Mouse (Mus musculus) midbrain, postnatal 0 days (tissue): Measurements from ENCODE around the gene Arhgef1. TPM values are rescaled to one million over a fixed set of nuclear protein-coding genes. Genes with fewer than 3 reads are reported as not detected.

Experiments
- ATAC-seq: fragments of 200-750 bp; cut with Nextera tagmentation; 2 replicates; pipeline ENCODE4 v1.8.0; 2017; ENCODE audit warnings: moderate number of reproducible peaks, mild to moderate bottlenecking, moderate TSS enrichment, moderate library complexity; ENCODE audit not compliant: low FRiP score
- DNase-seq: peaks from one replicate; pipeline ENCODE4 v3.0.0-alpha.2; 2015; ENCODE audit warnings: low spot score
- H3K27ac ChIP-seq: fragments of 300-500 bp; sonication (generic); 2 replicates; pipeline ENCODE4 v1.5.1; 2014; ENCODE audit warnings: low read depth, mild to moderate bottlenecking, low read length, mixed read lengths
- H3K27me3 ChIP-seq: fragments of 300-500 bp; sonication (generic); 2 replicates; pipeline ENCODE4 v1.6.1; 2014; ENCODE audit warnings: low read length, control low read depth, mixed read lengths; ENCODE audit not compliant: insufficient read depth
- H3K36me3 ChIP-seq: fragments of 300-500 bp; sonication (generic); 2 replicates; pipeline ENCODE4 v1.6.1; 2014; ENCODE audit warnings: low read length, control low read depth, mixed read lengths; ENCODE audit not compliant: insufficient read depth
- H3K4me1 ChIP-seq: fragments of 300-500 bp; sonication (generic); 2 replicates; pipeline ENCODE4 v1.6.1; 2014; ENCODE audit warnings: mild to moderate bottlenecking, control low read depth, antibody characterized with exemption, low read length, mixed read lengths; ENCODE audit not compliant: insufficient read depth
- H3K4me2 ChIP-seq: fragments of 300-500 bp; sonication (generic); 2 replicates; pipeline ENCODE4 v1.6.1; 2014; ENCODE audit warnings: low read depth, mild to moderate bottlenecking, low read length, mixed read lengths; ENCODE audit not compliant: poor library complexity, severe bottlenecking
- H3K4me3 ChIP-seq: fragments of 300-500 bp; sonication (generic); 2 replicates; pipeline ENCODE4 v1.5.1; 2014; ENCODE audit warnings: low read depth, mild to moderate bottlenecking, low read length, moderate library complexity
- H3K9ac ChIP-seq: fragments of 300-500 bp; sonication (generic); replicated peaks from 2 replicates; pipeline ENCODE4 v1.6.1; 2014; ENCODE audit warnings: mild to moderate bottlenecking, low read length, moderate library complexity, mixed read lengths; ENCODE audit not compliant: poor library complexity, severe bottlenecking
- H3K9me3 ChIP-seq: fragments of 300-500 bp; sonication (generic); 2 replicates; pipeline ENCODE4 v1.6.1; 2016; ENCODE audit warnings: low read length, control low read depth
- CTCF ChIP-seq: IDR thresholded peaks from 2 replicates; pipeline ENCODE4 v1.5.1; 2016; ENCODE audit warnings: antibody characterized with exemption, mild to moderate bottlenecking
- WGBS: fragments of 180-500 bp; shearing (Covaris S2); extraction: QIAGEN DNeasy Blood & Tissue Kit; methylation state at CpG from one replicate; pipeline ENCODE4 v1.1.7; 2014; 5-methylcytosine and 5-hydroxymethylcytosine counted together
- microRNA-seq: library from miRNA; unstranded; fragments of <30 nt; microRNA quantifications from one replicate; pipeline ENCODE4, GENCODE M21; 2016; ENCODE audit warnings: borderline number of aligned reads
- polyA plus RNA-seq: library from polyadenylated mRNA; unstranded; fragments of >200 nt; fragmentation: Nextera tagmentation; extraction: Ambion mirVana; gene quantifications from 2 replicates; pipeline ENCODE4 v1.2.1, GENCODE M21; 2015
- total RNA-seq: library from RNA; depleted of rRNA; stranded (reverse); fragments of >200 nt; gene quantifications from 2 replicates; pipeline ENCODE4 v1.2.3, GENCODE M21; 2014; rRNA removed

Arhgef1 gene
- total and polyA plus RNA-seq, 2 experiments from 2014 or later, result 19.1 to 33.0 TPM

DNA sequence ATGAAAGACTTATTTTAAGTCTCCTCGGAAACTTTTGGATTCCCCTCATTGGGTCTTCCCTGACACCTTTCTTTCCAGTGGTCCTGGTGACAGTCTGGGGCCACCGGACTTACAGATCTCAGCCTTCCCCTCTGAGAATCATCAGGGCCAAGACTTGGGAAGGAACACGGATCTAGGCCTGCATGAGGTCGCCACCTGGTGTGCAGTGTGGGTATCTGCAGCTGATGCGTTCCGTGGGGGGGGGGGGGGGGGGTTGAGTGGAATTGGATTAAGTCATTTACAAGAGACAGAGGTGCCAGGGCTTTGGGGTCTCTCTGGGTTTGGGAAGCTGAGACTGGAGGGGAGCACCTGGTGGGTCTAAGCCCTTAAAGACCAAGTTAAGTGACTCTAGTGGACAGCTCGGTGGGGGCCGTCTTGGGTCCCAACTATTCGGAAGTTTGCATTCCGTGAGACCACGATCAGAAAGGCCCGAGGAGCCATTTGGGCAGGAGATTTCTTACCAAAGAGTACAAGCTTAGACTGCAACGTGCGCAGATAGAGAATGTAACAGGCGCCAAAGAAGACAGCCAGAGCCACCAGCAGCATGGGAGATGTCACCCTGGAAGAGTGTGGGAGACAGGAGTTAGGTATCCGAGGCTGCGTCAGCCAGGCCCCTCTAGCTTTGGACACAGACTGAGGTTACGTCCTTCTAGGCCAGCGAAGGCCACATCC is 68.7 kb downstream of the Arhgef1 start:
- DNase-seq (peak; percentile 74), ATAC-seq (peak; percentile 28; the same call in 1 of the 2 replicates)
- peak overlapping the region; percentile 81 for H3K4me2 ChIP-seq
- peaks cover 11% of the 10 kb centered on the region; the same call in 1 of the 2 replicates for H3K36me3 ChIP-seq
- H3K9ac ChIP-seq, result peak overlapping the region; percentile 95
- no peaks in the 10 kb centered on the region for H3K27me3 ChIP-seq
- WGBS, result 7% methylated on average over 19 of the region's 19 CpGs
- TF ChIP-seq CTCF, result peak; percentile 83
- H3K9me3 ChIP-seq, result no peaks in the 10 kb centered on the region
- H3K27ac ChIP-seq, result peak overlapping the region; percentile 91
- H3K4me1 ChIP-seq, result 0 out of 2 replicates have a peak, but pooled peaks cover 2% of the 10 kb centered on the region
- H3K4me3 ChIP-seq, result peak overlapping the region; percentile 83

DNA sequence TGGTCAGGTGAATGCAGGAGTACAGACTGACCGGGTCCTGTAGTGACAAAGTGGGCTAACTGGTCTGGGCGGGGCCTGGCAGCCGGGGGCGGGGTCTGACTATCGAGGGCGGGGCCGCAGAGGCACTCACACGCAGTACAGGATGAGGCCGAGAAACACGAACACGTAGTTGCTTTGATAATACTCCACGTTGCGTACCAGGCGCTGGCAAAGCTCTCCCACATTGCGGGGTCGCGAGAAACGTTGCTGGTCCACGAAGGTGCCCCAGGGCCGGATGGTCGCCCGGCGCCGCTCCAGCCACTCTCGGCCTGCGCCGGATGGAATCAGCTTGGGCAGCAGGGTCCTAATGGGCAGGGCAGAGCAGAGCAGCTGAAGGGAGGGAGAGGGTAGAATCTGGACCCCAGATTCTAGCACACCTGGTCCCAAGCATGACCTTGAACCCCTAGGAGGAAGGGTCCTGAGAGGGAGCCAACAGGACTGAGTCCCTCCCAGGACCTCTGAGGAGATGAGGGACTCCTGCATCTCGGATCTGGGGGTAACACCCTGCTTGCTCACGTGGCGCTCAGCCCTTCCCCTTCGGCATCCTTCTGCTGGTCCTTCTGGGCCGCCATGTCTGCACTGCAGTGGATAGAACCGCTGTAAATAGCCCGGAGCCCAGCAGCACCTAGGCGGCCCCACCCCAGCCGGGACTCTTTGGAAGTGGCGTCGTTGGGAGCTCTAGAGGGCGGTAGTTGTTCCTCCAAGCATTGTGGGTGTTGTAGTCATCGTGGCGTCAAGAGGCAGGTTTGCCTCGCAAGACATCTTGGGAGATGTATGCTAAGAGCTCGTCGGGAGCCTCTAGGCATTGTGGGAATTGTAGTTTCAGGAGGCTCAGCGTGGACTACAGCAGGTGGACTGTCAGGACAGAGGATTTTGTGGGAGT is 69.5 kb downstream of the Arhgef1 start, which contains the start of gene Rabac1:
Rabac1 (minus strand) TSS at position 783 of the 922 bp plus-strand sequence.
- H3K4me2 ChIP-seq, result peak within 1 kb of the TSS; percentile 81
- H3K9me3 ChIP-seq, result no peaks in the 10 kb centered on the region
- peak within 1 kb of the TSS; percentile 91 for H3K27ac ChIP-seq
- no peaks in the 10 kb centered on the region for H3K27me3 ChIP-seq
- H3K9ac ChIP-seq, result peak within 1 kb of the TSS; percentile 95
- peak within 1 kb of the TSS; percentile 83 for H3K4me3 ChIP-seq
- peak; percentile 75 for TF ChIP-seq CTCF
- peak; percentile 97 for DNase-seq
- 0 out of 2 replicates have a peak, but pooled peaks cover 2% of the 10 kb centered on the region for H3K4me1 ChIP-seq
- under 1% methylated on average over 44 of the region's 45 CpGs for WGBS
- peak; percentile 88 for ATAC-seq
- H3K36me3 ChIP-seq, result peaks cover 12% of the 10 kb centered on the region; the same call in 1 of the 2 replicates

GRCm38 (mm10) chr7:24973208-24973607 is 70.5 kb downstream of the Arhgef1 start:
- Histone ChIP-seq H3K4me1 (0 out of 2 replicates have a peak, but pooled peaks cover 2% of the 10 kb centered on the region), H3K4me2 (no peak overlapping the region), H3K27me3 (no peaks in the 10 kb centered on the region), H3K27ac (no peak overlapping the region), H3K9ac (no peak overlapping the region), H3K36me3 (peaks cover 18% of the 10 kb centered on the region), H3K9me3 (no peaks in the 10 kb centered on the region), H3K4me3 (no peak overlapping the region)
- 83% methylated on average over 4 of the region's 4 CpGs for WGBS
- DNase-seq (no peak), ATAC-seq (no peak)
- TF ChIP-seq CTCF, result no peak

GRCm38 (mm10) chr7:24973902-24974301 is 71.2 kb downstream of the Arhgef1 start:
- Histone ChIP-seq H3K4me2 (no peak overlapping the region), H3K27me3 (no peaks in the 10 kb centered on the region), H3K36me3 (peaks cover 24% of the 10 kb centered on the region), H3K4me1 (0 out of 2 replicates have a peak, but pooled peaks cover 2% of the 10 kb centered on the region), H3K9me3 (no peaks in the 10 kb centered on the region), H3K9ac (no peak overlapping the region), H3K4me3 (no peak overlapping the region), H3K27ac (no peak overlapping the region)
- 70% methylated on average over 5 of the region's 5 CpGs for WGBS
- ATAC-seq (no peak), DNase-seq (no peak)
- no peak for TF ChIP-seq CTCF

DNA sequence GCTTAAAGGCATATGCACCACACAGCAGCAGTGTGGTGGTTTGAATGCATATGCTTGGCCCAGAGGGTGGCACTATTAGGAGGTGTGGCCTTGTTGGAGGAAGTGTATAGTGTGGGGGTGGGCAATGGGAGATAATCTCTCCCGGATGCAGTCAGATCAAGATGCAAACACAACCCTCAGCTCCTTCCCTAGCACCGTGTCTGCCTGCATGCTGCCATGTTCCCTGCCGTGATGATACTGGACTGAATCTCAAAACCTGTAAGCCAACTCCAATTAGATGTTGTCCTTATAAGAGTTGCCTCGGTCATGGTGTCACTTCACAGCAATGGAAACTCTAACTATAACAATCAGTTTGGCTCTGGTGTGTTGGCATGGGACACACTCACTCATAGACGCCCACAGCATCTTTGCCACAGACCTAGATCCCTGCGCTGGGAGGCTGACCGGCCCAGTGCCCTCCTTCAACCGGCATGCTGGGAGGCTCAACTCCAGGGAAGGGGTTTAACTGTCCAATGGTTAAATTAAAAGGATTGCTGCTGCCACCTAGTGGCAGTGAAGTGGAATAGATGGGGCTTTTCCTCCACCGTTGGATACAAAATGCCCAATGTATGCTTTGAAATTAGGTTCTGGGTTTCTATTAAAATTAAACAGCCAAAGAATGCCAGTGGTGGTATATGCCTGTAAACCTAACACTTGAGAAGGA is 72.3 kb downstream of the Arhgef1 start:
- 28% methylated on average over 9 of the region's 9 CpGs for WGBS
- no peaks in the 10 kb centered on the region for H3K27me3 ChIP-seq
- H3K4me3 ChIP-seq, result no peak overlapping the region
- 0 out of 2 replicates have a peak overlapping the region, but pooled peaks have one; percentile 12 for H3K27ac ChIP-seq
- peak; percentile 67 for DNase-seq
- peaks cover 29% of the 10 kb centered on the region for H3K36me3 ChIP-seq
- no peaks in the 10 kb centered on the region for H3K9me3 ChIP-seq
- no peak for ATAC-seq
- peak; percentile 88 for TF ChIP-seq CTCF
- no peak overlapping the region for H3K4me2 ChIP-seq
- H3K4me1 ChIP-seq, result 0 out of 2 replicates have a peak, but pooled peaks cover 2% of the 10 kb centered on the region
- no peak overlapping the region for H3K9ac ChIP-seq

Small RNAs within 50 kb of the gene (microRNA-seq; reads per million reads assigned to microRNA genes)
- gene Mir7046, result not detected

Other genes with a start within 250 kb of the Arhgef1 start
- not detected in 2 replicates for gene Tex101, start 226.2 kb upstream of the Arhgef1 start, total RNA-seq
- gene Tex101, start 226.2 kb upstream of the Arhgef1 start, polyA plus RNA-seq, result not detected in 2 replicates
- gene BC049730, start 193.7 kb upstream of the Arhgef1 start, total RNA-seq, result not detected in 2 replicates
- not detected in 2 replicates for gene BC049730, start 193.7 kb upstream of the Arhgef1 start, polyA plus RNA-seq
- not detected in 2 replicates for gene Gm4763, start 176.0 kb upstream of the Arhgef1 start, total RNA-seq
- gene Gm4763, start 176.0 kb upstream of the Arhgef1 start, polyA plus RNA-seq, result not detected in 2 replicates
- gene Cd177, start 142.6 kb upstream of the Arhgef1 start, total RNA-seq, result 0.16 and 1.0 TPM in 2 replicates
- gene Cd177, start 142.6 kb upstream of the Arhgef1 start, polyA plus RNA-seq, result 0.37 and 0.47 TPM in 2 replicates
- 0.33 TPM in 1 of 2 replicates, not detected in the other for gene Ceacam10, start 125.7 kb upstream of the Arhgef1 start, total RNA-seq
- gene Ceacam10, start 125.7 kb upstream of the Arhgef1 start, polyA plus RNA-seq, result 0.43 and 0.63 TPM in 2 replicates
- 5.9 and 13.5 TPM in 2 replicates for gene Gm9844, start 40.7 kb upstream of the Arhgef1 start, total RNA-seq
- 33.2 and 44.4 TPM in 2 replicates for gene Gm9844, start 40.7 kb upstream of the Arhgef1 start, polyA plus RNA-seq
- 0.19 TPM in 1 of 2 replicates, not detected in the other for gene Lypd4, start 33.0 kb upstream of the Arhgef1 start, total RNA-seq
- 0.16 and 0.28 TPM in 2 replicates for gene Lypd4, start 33.0 kb upstream of the Arhgef1 start, polyA plus RNA-seq
- 0.11 TPM in 1 of 2 replicates, not detected in the other for gene Dmrtc2, start 32.9 kb upstream of the Arhgef1 start, total RNA-seq
- gene Dmrtc2, start 32.9 kb upstream of the Arhgef1 start, polyA plus RNA-seq, result 0.31 and 0.70 TPM in 2 replicates
- gene Rps19, start 18.5 kb upstream of the Arhgef1 start, total RNA-seq, result 364 and 448 TPM in 2 replicates
- 1,202 and 1,286 TPM in 2 replicates for gene Rps19, start 18.5 kb upstream of the Arhgef1 start, polyA plus RNA-seq
- 0.27 and 0.42 TPM in 2 replicates for gene Cd79a, start 5.5 kb upstream of the Arhgef1 start, total RNA-seq
- 0.82 and 0.85 TPM in 2 replicates for gene Cd79a, start 5.5 kb upstream of the Arhgef1 start, polyA plus RNA-seq
- 6.4 and 9.0 TPM in 2 replicates for gene Gm4881, start 41.6 kb downstream of the Arhgef1 start, total RNA-seq
- 3.8 and 4.2 TPM in 2 replicates for gene Gm4881, start 41.6 kb downstream of the Arhgef1 start, polyA plus RNA-seq
- gene Rabac1, start 69.8 kb downstream of the Arhgef1 start, total RNA-seq, result 516 and 704 TPM in 2 replicates
- 466 and 515 TPM in 2 replicates for gene Rabac1, start 69.8 kb downstream of the Arhgef1 start, polyA plus RNA-seq
- 493 and 502 TPM in 2 replicates for gene Atp1a3, start 103.0 kb downstream of the Arhgef1 start, total RNA-seq
- 727 and 786 TPM in 2 replicates for gene Atp1a3, start 103.0 kb downstream of the Arhgef1 start, polyA plus RNA-seq
- 153 and 161 TPM in 2 replicates for gene Grik5, start 169.4 kb downstream of the Arhgef1 start, total RNA-seq
- gene Grik5, start 169.4 kb downstream of the Arhgef1 start, polyA plus RNA-seq, result 15.7 and 18.6 TPM in 2 replicates
- 37.4 and 38.0 TPM in 2 replicates for gene Zfp574, start 169.7 kb downstream of the Arhgef1 start, total RNA-seq
- gene Zfp574, start 169.7 kb downstream of the Arhgef1 start, polyA plus RNA-seq, result 30.9 and 31.9 TPM in 2 replicates